Mouse (Mus musculus) heart, embryonic 10.5 days (tissue): ENCODE data around the gene Epha2. TPM values are rescaled to one million over a fixed set of nuclear protein-coding genes. Genes with fewer than 3 reads are reported as not detected.

Source experiments
- DNase-seq: peaks from one replicate; pipeline ENCODE4 v3.0.0-alpha.2; 2017; ENCODE audit warnings: low spot score
- H3K27ac ChIP-seq: fragments of 300-500 bp; sonication (generic); 2 replicates; pipeline ENCODE4 v1.5.1; 2016; ENCODE audit warnings: mild to moderate bottlenecking
- H3K27me3 ChIP-seq: fragments of 300-500 bp; sonication (generic); 2 replicates; pipeline ENCODE4 v1.6.1; 2016; ENCODE audit warnings: mild to moderate bottlenecking; ENCODE audit not compliant: poor library complexity, insufficient read depth, severe bottlenecking
- H3K36me3 ChIP-seq: fragments of 300-500 bp; sonication (generic); 2 replicates; pipeline ENCODE4 v1.6.1; 2016; ENCODE audit warnings: mild to moderate bottlenecking, moderate library complexity
- H3K4me1 ChIP-seq: fragments of 300-500 bp; sonication (generic); 2 replicates; pipeline ENCODE4 v1.6.1; 2016; ENCODE audit warnings: mild to moderate bottlenecking
- H3K4me3 ChIP-seq: fragments of 300-500 bp; sonication (generic); 2 replicates; pipeline ENCODE4 v1.5.1; 2016; ENCODE audit warnings: mild to moderate bottlenecking, moderate library complexity
- H3K9me3 ChIP-seq: fragments of 300-500 bp; sonication (generic); 2 replicates; pipeline ENCODE4 v1.6.1; 2016; ENCODE audit warnings: mild to moderate bottlenecking, moderate library complexity
- WGBS: fragments of 180-500 bp; shearing (Covaris S2); methylation state at CpG from one replicate; pipeline ENCODE4 v1.1.7; 2016; 5-methylcytosine and 5-hydroxymethylcytosine counted together
- polyA plus RNA-seq: library from polyadenylated mRNA; unstranded; fragments of >200 nt; fragmentation: Nextera tagmentation; extraction: Ambion mirVana; gene quantifications from 2 replicates; pipeline ENCODE4 v1.2.1, GENCODE M21; 2016

Gene Epha2
- polyA plus RNA-seq, 1 experiment from 2014 or later = 5.2 TPM

GRCm38 (mm10) chr4:141270201-141270940 lies 30.7 kb upstream of the Epha2 start:
- Histone ChIP-seq H3K27ac (no peak overlapping the region), H3K4me3 (no peak overlapping the region), H3K27me3 (peaks cover 16% of the 10 kb centered on the region; the same call in 1 of the 2 replicates), H3K4me1 (peaks cover 29% of the 10 kb centered on the region), H3K36me3 (no peaks in the 10 kb centered on the region), H3K9me3 (no peaks in the 10 kb centered on the region)
- 63% methylated on average over 15 of the region's 15 CpGs for WGBS
- no peak for DNase-seq

GRCm38 (mm10) chr4:141271228-141271627 lies 29.8 kb upstream of the Epha2 start:
- Histone ChIP-seq H3K27me3 (peaks cover 16% of the 10 kb centered on the region; the same call in 1 of the 2 replicates), H3K27ac (no peak overlapping the region), H3K36me3 (no peaks in the 10 kb centered on the region), H3K4me3 (no peak overlapping the region), H3K4me1 (peaks cover 29% of the 10 kb centered on the region), H3K9me3 (no peaks in the 10 kb centered on the region)
- 81% methylated on average over 6 of the region's 7 CpGs for WGBS
- DNase-seq = no peak

- Histone ChIP-seq H3K4me3 (no peak overlapping the region), H3K36me3 (no peaks in the 10 kb centered on the region), H3K27me3 (peaks cover 16% of the 10 kb centered on the region; the same call in 1 of the 2 replicates), H3K9me3 (no peaks in the 10 kb centered on the region), H3K27ac (no peak overlapping the region), H3K4me1 (peaks cover 29% of the 10 kb centered on the region)
- DNase-seq = no peak
- WGBS = 64% methylated on average over 6 of the region's 6 CpGs
Measured at GRCm38 (mm10) chr4:141271721-141272120, 29.3 kb upstream of the Epha2 start.

DNA sequence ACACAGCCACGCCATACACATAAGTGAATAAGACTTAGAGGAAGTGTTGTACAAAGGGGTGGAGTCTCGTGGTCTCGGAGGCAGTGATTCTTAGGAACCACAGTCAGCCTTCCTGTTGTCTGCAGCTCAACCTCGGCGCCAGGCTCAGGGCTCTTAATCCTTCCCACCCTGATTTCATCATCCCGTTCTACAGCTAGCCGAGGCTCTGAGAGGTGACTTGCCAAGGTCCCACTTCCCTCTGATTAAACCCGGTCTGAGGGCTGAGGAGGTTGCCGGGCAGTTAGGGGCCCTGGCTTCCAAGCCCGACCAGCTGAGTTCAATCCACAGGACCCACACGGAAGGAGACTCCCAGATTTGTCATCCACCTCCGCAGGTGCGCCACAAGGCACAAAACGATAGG lies 28.2 kb upstream of the Epha2 start:
- no peak for DNase-seq
- Histone ChIP-seq H3K27me3 (peaks cover 16% of the 10 kb centered on the region; the same call in 1 of the 2 replicates), H3K4me1 (peaks cover 32% of the 10 kb centered on the region), H3K4me3 (peak overlapping the region; percentile 38), H3K27ac (0 out of 2 replicates have a peak overlapping the region, but pooled peaks have one; percentile 31), H3K9me3 (no peaks in the 10 kb centered on the region), H3K36me3 (no peaks in the 10 kb centered on the region)
- WGBS = 14% methylated on average over 14 of the region's 14 CpGs

DNA sequence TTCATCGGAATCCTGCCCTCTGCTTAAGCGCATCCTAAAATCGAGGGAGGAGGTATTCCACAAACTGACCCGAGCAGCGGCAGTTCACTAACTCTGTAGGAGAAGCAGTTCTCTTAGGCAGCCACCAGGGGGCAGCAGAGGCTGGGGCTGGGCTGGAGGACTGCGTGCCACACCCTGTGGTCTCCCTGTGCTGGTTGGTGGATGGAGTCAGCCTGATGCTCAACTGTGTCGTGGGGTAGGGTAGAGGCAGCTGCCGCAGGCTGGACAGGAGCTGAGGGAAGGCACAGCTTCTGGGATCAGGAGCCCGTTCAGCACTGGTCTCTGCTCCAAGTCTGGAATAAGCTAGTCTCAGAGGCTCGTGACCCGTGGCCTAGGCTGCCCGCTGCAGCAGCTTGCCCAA lies 27.7 kb upstream of the Epha2 start:
- no peaks in the 10 kb centered on the region for H3K9me3 ChIP-seq
- H3K4me3 ChIP-seq = peak overlapping the region; percentile 38
- peaks cover 16% of the 10 kb centered on the region; the same call in 1 of the 2 replicates for H3K27me3 ChIP-seq
- H3K4me1 ChIP-seq = peaks cover 37% of the 10 kb centered on the region
- 18% methylated on average over 12 of the region's 12 CpGs for WGBS
- H3K27ac ChIP-seq = peak overlapping the region; percentile 44; the same call in 1 of the 2 replicates
- peak; percentile 94 for DNase-seq
- no peaks in the 10 kb centered on the region for H3K36me3 ChIP-seq

- WGBS = 22% methylated on average over 23 of the region's 23 CpGs
- Histone ChIP-seq H3K36me3 (no peaks in the 10 kb centered on the region), H3K4me1 (peaks cover 48% of the 10 kb centered on the region), H3K4me3 (peak overlapping the region; percentile 35), H3K27ac (peak overlapping the region; percentile 62), H3K9me3 (no peaks in the 10 kb centered on the region), H3K27me3 (peaks cover 16% of the 10 kb centered on the region; the same call in 1 of the 2 replicates)
- DNase-seq = no peak
Measured at GRCm38 (mm10) chr4:141274485-141275341, 26.3 kb upstream of the Epha2 start.

GRCm38 (mm10) chr4:141277157-141277556 lies 23.9 kb upstream of the Epha2 start:
- WGBS = 83% methylated on average over 8 of the region's 8 CpGs
- Histone ChIP-seq H3K36me3 (no peaks in the 10 kb centered on the region), H3K27ac (peak overlapping the region; percentile 86; the same call in 1 of the 2 replicates), H3K4me1 (peaks cover 54% of the 10 kb centered on the region), H3K9me3 (no peaks in the 10 kb centered on the region), H3K27me3 (peaks cover 13% of the 10 kb centered on the region), H3K4me3 (no peak overlapping the region)
- no peak for DNase-seq

DNA sequence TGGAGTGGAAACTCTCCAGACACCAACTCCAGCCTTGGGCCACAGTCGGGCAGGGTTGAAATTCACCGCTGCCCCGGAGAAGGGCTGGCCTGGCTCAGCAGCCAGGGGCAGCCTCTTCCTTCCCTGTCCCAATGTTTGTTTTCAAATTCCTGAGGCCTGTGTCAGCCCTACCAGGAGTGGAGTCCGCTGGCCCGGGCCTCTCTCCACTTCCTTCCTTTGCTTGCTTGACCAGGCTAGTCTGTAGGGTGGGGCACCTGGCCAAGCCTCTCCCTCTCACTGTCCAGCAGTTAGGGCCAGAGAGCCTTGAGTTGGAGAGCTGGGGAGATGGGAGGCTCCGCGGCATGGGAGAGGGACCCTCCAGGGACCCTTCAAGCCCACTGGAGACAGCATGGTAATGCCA lies 22.9 kb upstream of the Epha2 start:
- DNase-seq = peak; percentile 89
- Histone ChIP-seq H3K27me3 (peaks cover 12% of the 10 kb centered on the region), H3K4me3 (peak overlapping the region; percentile 13; the same call in 1 of the 2 replicates), H3K4me1 (peaks cover 58% of the 10 kb centered on the region), H3K9me3 (no peaks in the 10 kb centered on the region), H3K27ac (peak overlapping the region; percentile 86), H3K36me3 (no peaks in the 10 kb centered on the region)
- WGBS = 30% methylated on average over 7 of the region's 7 CpGs

- Histone ChIP-seq H3K4me1 (peaks cover 59% of the 10 kb centered on the region), H3K27me3 (peaks cover 15% of the 10 kb centered on the region), H3K27ac (peak overlapping the region; percentile 86), H3K9me3 (no peaks in the 10 kb centered on the region), H3K4me3 (peak overlapping the region; percentile 10), H3K36me3 (no peaks in the 10 kb centered on the region)
- DNase-seq = no peak
- 68% methylated on average over 15 of the region's 15 CpGs for WGBS
Measured at GRCm38 (mm10) chr4:141279327-141279726, 21.7 kb upstream of the Epha2 start.

- H3K9me3 ChIP-seq = no peaks in the 10 kb centered on the region
- peaks cover 15% of the 10 kb centered on the region for H3K27me3 ChIP-seq
- H3K4me3 ChIP-seq = no peak overlapping the region
- H3K4me1 ChIP-seq = peaks cover 55% of the 10 kb centered on the region
- no peak for DNase-seq
- 86% methylated on average over 6 of the region's 6 CpGs for WGBS
- no peaks in the 10 kb centered on the region for H3K36me3 ChIP-seq
- 0 out of 2 replicates have a peak overlapping the region, but pooled peaks have one; percentile 86 for H3K27ac ChIP-seq
Measured at GRCm38 (mm10) chr4:141279783-141280182, 21.3 kb upstream of the Epha2 start.

GRCm38 (mm10) chr4:141280471-141280870 lies 20.6 kb upstream of the Epha2 start:
- no peaks in the 10 kb centered on the region for H3K9me3 ChIP-seq
- WGBS = 91% methylated on average over 1 of the region's 1 CpGs
- peaks cover 22% of the 10 kb centered on the region for H3K27me3 ChIP-seq
- H3K36me3 ChIP-seq = no peaks in the 10 kb centered on the region
- H3K4me1 ChIP-seq = peaks cover 55% of the 10 kb centered on the region
- H3K4me3 ChIP-seq = no peak overlapping the region
- H3K27ac ChIP-seq = no peak overlapping the region
- DNase-seq = no peak

DNA sequence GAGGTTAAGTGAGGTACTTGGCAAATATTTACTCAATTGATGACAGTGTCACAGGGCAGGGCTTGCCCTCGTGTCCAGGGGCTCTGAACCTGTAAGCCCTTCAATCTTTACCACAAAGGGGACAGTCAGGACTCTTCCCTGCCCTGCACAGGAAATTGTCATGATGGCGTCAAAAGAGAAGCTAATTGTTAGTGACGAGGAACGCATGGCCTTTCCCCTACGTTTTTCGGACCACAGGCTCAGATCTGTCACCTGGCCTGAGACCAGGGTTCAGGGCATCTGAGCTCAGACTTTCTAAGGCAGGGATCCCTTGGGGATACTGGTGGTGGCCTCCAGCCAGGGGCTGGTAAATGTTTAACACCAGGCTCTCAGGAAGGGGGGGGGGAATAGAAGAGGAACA lies 19.9 kb upstream of the Epha2 start:
- H3K36me3 ChIP-seq = no peaks in the 10 kb centered on the region
- H3K27me3 ChIP-seq = peaks cover 28% of the 10 kb centered on the region
- H3K4me1 ChIP-seq = peaks cover 59% of the 10 kb centered on the region
- H3K9me3 ChIP-seq = no peaks in the 10 kb centered on the region
- H3K4me3 ChIP-seq = no peak overlapping the region
- 36% methylated on average over 6 of the region's 6 CpGs for WGBS
- no peak for DNase-seq
- H3K27ac ChIP-seq = peak overlapping the region; percentile 70

GRCm38 (mm10) chr4:141281578-141281977 lies 19.5 kb upstream of the Epha2 start:
- H3K27ac ChIP-seq = peak overlapping the region; percentile 70
- H3K4me1 ChIP-seq = peaks cover 60% of the 10 kb centered on the region
- H3K27me3 ChIP-seq = peaks cover 31% of the 10 kb centered on the region
- no peak for DNase-seq
- H3K36me3 ChIP-seq = no peaks in the 10 kb centered on the region
- 43% methylated on average over 1 of the region's 1 CpGs for WGBS
- H3K9me3 ChIP-seq = no peaks in the 10 kb centered on the region
- H3K4me3 ChIP-seq = no peak overlapping the region
